Mouse (Mus musculus): ENCODE data around the gene Gm7714.

DNA sequence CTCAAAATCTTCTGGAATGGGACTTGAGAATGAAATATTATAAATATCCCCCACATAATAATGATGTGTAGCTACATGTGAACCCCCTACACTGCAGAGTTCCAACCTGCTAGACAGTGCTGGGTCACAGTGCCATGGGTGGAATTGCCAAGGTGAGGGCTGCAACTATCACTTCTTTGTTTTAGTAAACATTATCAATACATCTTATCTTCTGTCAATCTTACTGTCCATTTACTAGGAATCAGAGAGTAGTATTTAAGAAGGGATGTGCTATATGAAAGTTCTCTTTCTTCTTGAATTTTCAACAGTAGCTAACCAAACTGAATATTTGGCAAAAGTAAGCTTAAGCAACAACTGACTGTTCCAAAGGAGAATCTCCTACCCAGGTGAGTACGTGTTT lies 48.3 kb downstream of the Gm7714 start, which contains the start of gene Prol1:
- TF ChIP-seq GATA1 (IDR thresholded peaks at IDR 0.05; ENCODE audit: low read length) (no peak), TAL1 (IDR thresholded peaks at IDR 0.05; ENCODE audit: low read length) (no peak)

All from erythroblast, embryonic 14.5 days (primary cell).